Mouse (Mus musculus): ENCODE measurements around the gene Tmc4.

GRCm38 (mm10) chr7:3712264-3712942, 35.0 kb upstream of the Tmc4 start:
- TF ChIP-seq USF1 (IDR thresholded peaks at IDR 0.05; ENCODE audit: low read depth) (no peak), MAX (IDR thresholded peaks at IDR 0.05) (no peak), CTCF (IDR thresholded peaks at IDR 0.05; ENCODE audit: control insufficient read depth, insufficient read depth, insufficient read length) (no peak), CEBPB (IDR thresholded peaks at IDR 0.05; ENCODE audit: low read depth) (no peak), FOSL1 (IDR thresholded peaks at IDR 0.05; ENCODE audit: insufficient read depth, low read length, poor library complexity, severe bottlenecking) (no peak)
